In genomic region chr11:30448126-30448525, GRCm38 (mm10) we compare ENCODE assay signal across 21 mouse cellular contexts. TPM values are rescaled to one million over a fixed set of nuclear protein-coding genes. Genes with fewer than 3 reads are reported as not detected.
DNase-seq lines count a peak whose midpoint lies in the region; ATAC-seq and TF ChIP-seq lines count a peak whose summit lies in the region.
"Had no signal": no experiment of that assay in that cellular context is flagged by ENCODE, and none has a peak within 500 bp of the region (broad histone marks: within the 10 kb centered on the region; RNA-seq: fewer than 3 reads in every experiment).

No protein-coding gene starts in this region.

- no peak for TF ChIP-seq CTCF in layer of hippocampus, adult 2 months (conservative IDR thresholded peaks at IDR 0.05)

- no peak for DNase-seq in layer of hippocampus, adult 2 months (ENCODE audit: low spot score in 2 of 2)
- no peak for DNase-seq in layer of hippocampus, adult 18-20 months (ENCODE audit: low spot score in 2 of 2)
- peak; percentile 76 for DNase-seq in fat pad, adult 2 months (ENCODE audit: extremely low read depth, low read depth, low spot score)
- DNase-seq in gonadal fat pad, adult 2 months (ENCODE audit: low read depth): peak; percentile 80
- DNase-seq: adrenal gland, adult 8-10 months; adrenal gland, postnatal 14 days; adrenal gland, postnatal 36 days; cerebellum, adult 11-12 months; cerebellum, adult 2 months; cerebellum, adult 9-10 months; cerebellum, postnatal 10 days; cerebellum, postnatal 25 days had no signal

- ATAC-seq in activated CD4-positive, CD25-positive, alpha-beta regulatory T cell, adult 4 months: no peak
- ATAC-seq: forebrain, embryonic 14.5 days; forebrain, embryonic 16.5 days had no signal

- no peak overlapping the region for H3K4me3 ChIP-seq in layer of hippocampus, adult 2 months
- H3K4me3 ChIP-seq: embryonic facial prominence, embryonic 10.5 days; embryonic facial prominence, embryonic 12.5 days; forebrain, embryonic 10.5 days; forebrain, embryonic 12.5 days had no signal

- peak overlapping the region; percentile 46 for H3K27ac ChIP-seq in layer of hippocampus, adult 2 months
- H3K27ac ChIP-seq: embryonic facial prominence, embryonic 10.5 days; embryonic facial prominence, embryonic 12.5 days; forebrain, embryonic 10.5 days; forebrain, embryonic 12.5 days had no signal

RNA-seq across cellular contexts. Expression of gene 4930505A04Rik, which starts 23.5 kb away (rescaled TPM):
- 1 to 10 TPM in 1 of 2 experiments, under 1 TPM in 1; 0.42 to 1.1 TPM for total RNA-seq in layer of hippocampus, adult 2 months (2021)
- 1 to 10 TPM in 1 of 2 experiments, under 1 TPM in 1; 0.89 to 1.2 TPM for total RNA-seq in layer of hippocampus, adult 18-20 months (2021)
- 0.32 and 0.38 TPM in 2 replicates for polyA plus RNA-seq in gonadal fat pad, adult 2 months (2012; rRNA removed)
- not detected for polyA plus RNA-seq in activated CD4-positive, CD25-positive, alpha-beta regulatory T cell, adult 4 months (2017; shearing (Covaris generic))
- total RNA-seq: MEL had no signal
- polyA plus RNA-seq: C2C12; embryonic facial prominence, embryonic 10.5 days; embryonic facial prominence, embryonic 12.5 days; forebrain, embryonic 10.5 days; forebrain, embryonic 12.5 days; forebrain, embryonic 14.5 days had no signal

Comparison
In these comparisons a context has a peak if more than half of its experiments do, and no peak if none do; other contexts are left out.
1. DNase-seq: peak in fat pad, adult 2 months (single experiment) and gonadal fat pad, adult 2 months (single experiment); none in layer of hippocampus, adult 2 months (0 of 2) and layer of hippocampus, adult 18-20 months (0 of 2).